Mouse (Mus musculus) midbrain, embryonic 14.5 days (tissue): ENCODE results near the gene Pde7b. TPM values are rescaled to one million over a fixed set of nuclear protein-coding genes. Genes with fewer than 3 reads are reported as not detected.

ENCODE experiments used
- ATAC-seq: fragments of 200-750 bp; cut with Nextera tagmentation; 2 replicates; pipeline ENCODE4 v1.8.0; 2017; ENCODE audit warnings: moderate number of reproducible peaks, moderate library complexity; ENCODE audit not compliant: low FRiP score, low TSS enrichment
- DNase-seq: peaks from one replicate; pipeline ENCODE4 v3.0.0-alpha.2; 2015
- H3K27ac ChIP-seq: fragments of 300-500 bp; sonication (generic); replicated peaks from 2 replicates; pipeline ENCODE4 v1.5.1; 2014; ENCODE audit warnings: mild to moderate bottlenecking, low read depth, low read length, moderate library complexity
- H3K27me3 ChIP-seq: fragments of 300-500 bp; sonication (generic); 2 replicates; pipeline ENCODE4 v1.6.1; 2014; ENCODE audit warnings: low read length, control low read depth, mixed read lengths; ENCODE audit not compliant: control insufficient read depth, insufficient read depth
- H3K36me3 ChIP-seq: fragments of 300-500 bp; sonication (generic); 2 replicates; pipeline ENCODE4 v1.6.1; 2014; ENCODE audit warnings: low read length, control low read depth; ENCODE audit not compliant: control insufficient read depth, insufficient read depth
- H3K4me1 ChIP-seq: fragments of 300-500 bp; sonication (generic); 2 replicates; pipeline ENCODE4 v1.6.1; 2014; ENCODE audit warnings: mild to moderate bottlenecking, antibody characterized with exemption, low read length, control low read depth; ENCODE audit not compliant: control insufficient read depth, insufficient read depth
- H3K4me2 ChIP-seq: fragments of 300-500 bp; sonication (generic); 2 replicates; pipeline ENCODE4 v1.6.1; 2014; ENCODE audit warnings: mild to moderate bottlenecking, low read length, moderate library complexity
- H3K4me3 ChIP-seq: fragments of 300-500 bp; sonication (generic); replicated peaks from 2 replicates; pipeline ENCODE4 v1.5.1; 2014; ENCODE audit warnings: low read depth, low read length
- H3K9ac ChIP-seq: fragments of 300-500 bp; sonication (generic); replicated peaks from 2 replicates; pipeline ENCODE4 v1.6.1; 2014; ENCODE audit warnings: mild to moderate bottlenecking, low read length, moderate library complexity
- H3K9me3 ChIP-seq: fragments of 300-500 bp; sonication (generic); 2 replicates; pipeline ENCODE4 v1.6.1; 2016; ENCODE audit warnings: low read length, control low read depth, mixed read lengths; ENCODE audit not compliant: control insufficient read depth
- WGBS: fragments of 180-500 bp; shearing (Covaris S2); extraction: QIAGEN DNeasy Blood & Tissue Kit; methylation state at CpG from one replicate; pipeline ENCODE4 v1.1.7; 2014; 5-methylcytosine and 5-hydroxymethylcytosine counted together
- polyA plus RNA-seq: library from polyadenylated mRNA; unstranded; fragments of >200 nt; fragmentation: Nextera tagmentation; extraction: Ambion mirVana; gene quantifications from 2 replicates; pipeline ENCODE4 v1.2.1, GENCODE M21; 2014

Pde7b gene
- polyA plus RNA-seq, 1 experiment from 2014 or later = 2.0 TPM

- H3K9ac ChIP-seq = no peak overlapping the region
- H3K4me1 ChIP-seq = no peaks in the 10 kb centered on the region
- no peaks in the 10 kb centered on the region for H3K27me3 ChIP-seq
- no peak overlapping the region for H3K4me2 ChIP-seq
- ATAC-seq (no peak), DNase-seq (no peak)
- WGBS = 92% methylated on average over 5 of the region's 5 CpGs
- H3K27ac ChIP-seq = no peak overlapping the region
- no peaks in the 10 kb centered on the region for H3K9me3 ChIP-seq
- no peak overlapping the region for H3K4me3 ChIP-seq
- H3K36me3 ChIP-seq = no peaks in the 10 kb centered on the region
These were observed 211.4 kb downstream of the Pde7b start for GRCm38 (mm10) chr10:20513461-20513860.

GRCm38 (mm10) chr10:20509819-20510218, 215.1 kb downstream of the Pde7b start:
- Histone ChIP-seq H3K9ac (no peak overlapping the region), H3K36me3 (no peaks in the 10 kb centered on the region), H3K27ac (no peak overlapping the region), H3K4me3 (no peak overlapping the region), H3K4me1 (no peaks in the 10 kb centered on the region), H3K27me3 (no peaks in the 10 kb centered on the region), H3K4me2 (no peak overlapping the region), H3K9me3 (no peaks in the 10 kb centered on the region)
- ATAC-seq = no peak
- WGBS = 88% methylated on average over 4 of the region's 4 CpGs
- no peak for DNase-seq

DNA sequence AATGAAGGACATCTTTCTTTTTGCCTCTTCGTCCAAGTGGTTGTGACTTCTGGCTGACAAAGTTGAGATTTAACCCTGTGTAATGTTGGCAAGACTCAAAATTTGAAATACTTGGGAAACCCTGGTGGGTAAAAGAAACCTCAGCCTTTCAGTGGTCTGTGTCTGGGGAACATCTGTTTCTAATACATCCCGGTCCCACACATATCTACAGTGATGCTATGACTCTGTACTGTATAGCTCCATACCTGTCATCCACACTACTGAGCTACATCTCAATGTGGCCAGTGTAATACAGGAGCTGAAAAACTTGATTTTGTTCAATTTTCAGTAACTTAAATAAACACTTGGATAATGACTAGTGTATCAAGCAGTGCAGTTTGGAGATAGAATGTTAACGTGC, 216.4 kb downstream of the Pde7b start:
- 90% methylated on average over 3 of the region's 3 CpGs for WGBS
- Histone ChIP-seq H3K36me3 (no peaks in the 10 kb centered on the region), H3K9me3 (no peaks in the 10 kb centered on the region)

DNA sequence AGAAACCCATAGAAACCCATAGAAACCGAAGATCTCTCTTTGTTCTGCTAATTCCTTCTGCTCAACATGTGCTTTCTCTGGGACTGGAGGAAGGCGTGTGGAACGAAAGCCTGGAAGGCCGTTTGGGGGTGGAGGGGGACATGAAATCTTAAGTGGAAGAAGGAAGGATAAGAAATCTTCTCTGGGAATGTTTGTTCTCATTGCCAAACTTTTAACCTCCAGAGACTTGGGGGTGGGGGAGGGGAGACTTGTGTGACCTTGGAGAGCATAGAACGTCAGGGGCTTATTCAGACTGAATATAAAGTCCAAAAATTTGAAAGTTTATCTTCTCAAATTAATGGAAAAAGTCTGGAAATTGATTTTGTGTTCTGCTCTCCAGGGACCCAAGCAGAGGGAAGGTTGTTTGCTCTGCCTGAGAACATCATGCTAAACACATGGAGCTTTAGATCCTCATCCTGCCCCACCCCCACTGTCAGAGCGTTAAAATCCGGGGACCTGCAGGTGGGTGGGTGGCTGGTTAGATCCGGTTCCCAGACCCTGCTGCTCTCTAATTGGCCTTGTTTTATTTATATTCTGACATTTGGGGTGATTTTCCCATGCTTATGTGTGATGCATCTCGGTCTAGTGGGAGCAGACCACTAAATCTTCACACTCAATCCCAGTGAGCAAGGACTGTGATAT, 217.0 kb downstream of the Pde7b start:
- DNase-seq (no peak), ATAC-seq (no peak)
- Histone ChIP-seq H3K9ac (no peak overlapping the region), H3K27me3 (no peaks in the 10 kb centered on the region), H3K4me3 (no peak overlapping the region), H3K36me3 (no peaks in the 10 kb centered on the region), H3K4me2 (no peak overlapping the region), H3K27ac (no peak overlapping the region), H3K9me3 (no peaks in the 10 kb centered on the region), H3K4me1 (no peaks in the 10 kb centered on the region)
- WGBS = 74% methylated on average over 9 of the region's 9 CpGs

More for the DNA sequence above, 216.4 kb downstream of the Pde7b start:
- Histone ChIP-seq H3K27me3 (no peaks in the 10 kb centered on the region), H3K4me1 (no peaks in the 10 kb centered on the region), H3K4me3 (no peak overlapping the region), H3K4me2 (no peak overlapping the region), H3K27ac (no peak overlapping the region), H3K9ac (no peak overlapping the region)
- DNase-seq (no peak), ATAC-seq (no peak)

- no peak overlapping the region for H3K9ac ChIP-seq
- H3K27ac ChIP-seq = no peak overlapping the region
- no peak for DNase-seq
- H3K36me3 ChIP-seq = no peaks in the 10 kb centered on the region
- H3K4me3 ChIP-seq = no peak overlapping the region
- WGBS = 98% methylated on average over 2 of the region's 2 CpGs
- no peak for ATAC-seq
- no peaks in the 10 kb centered on the region for H3K4me1 ChIP-seq
- H3K9me3 ChIP-seq = no peaks in the 10 kb centered on the region
- H3K4me2 ChIP-seq = no peak overlapping the region
- H3K27me3 ChIP-seq = no peaks in the 10 kb centered on the region
These were observed 217.8 kb downstream of the Pde7b start for GRCm38 (mm10) chr10:20507069-20507468.

DNA sequence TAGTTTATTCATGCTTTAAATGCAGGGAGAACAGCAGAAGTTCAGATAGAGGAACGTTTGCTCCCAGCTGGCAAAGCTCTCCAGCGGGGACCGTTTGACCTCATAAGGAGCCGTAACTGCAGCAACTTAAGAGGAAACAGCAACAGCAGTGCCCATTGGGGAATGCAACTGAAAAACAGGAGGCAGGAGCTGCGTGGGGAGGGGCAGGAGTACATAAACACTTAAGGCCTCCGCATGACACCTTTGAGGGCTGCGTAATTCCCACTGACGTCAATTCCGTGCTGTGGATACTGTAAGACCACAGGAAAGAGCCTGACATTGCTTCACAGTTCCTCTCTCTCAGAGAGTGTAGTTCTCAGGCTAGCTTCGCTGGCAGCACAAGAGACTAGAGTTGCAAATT, 219.4 kb downstream of the Pde7b start:
- ATAC-seq (no peak), DNase-seq (no peak)
- Histone ChIP-seq H3K9ac (no peak overlapping the region), H3K4me3 (no peak overlapping the region), H3K27ac (no peak overlapping the region), H3K9me3 (no peaks in the 10 kb centered on the region), H3K4me1 (no peaks in the 10 kb centered on the region), H3K36me3 (no peaks in the 10 kb centered on the region), H3K27me3 (no peaks in the 10 kb centered on the region), H3K4me2 (no peak overlapping the region)
- WGBS = 83% methylated on average over 10 of the region's 10 CpGs

DNA sequence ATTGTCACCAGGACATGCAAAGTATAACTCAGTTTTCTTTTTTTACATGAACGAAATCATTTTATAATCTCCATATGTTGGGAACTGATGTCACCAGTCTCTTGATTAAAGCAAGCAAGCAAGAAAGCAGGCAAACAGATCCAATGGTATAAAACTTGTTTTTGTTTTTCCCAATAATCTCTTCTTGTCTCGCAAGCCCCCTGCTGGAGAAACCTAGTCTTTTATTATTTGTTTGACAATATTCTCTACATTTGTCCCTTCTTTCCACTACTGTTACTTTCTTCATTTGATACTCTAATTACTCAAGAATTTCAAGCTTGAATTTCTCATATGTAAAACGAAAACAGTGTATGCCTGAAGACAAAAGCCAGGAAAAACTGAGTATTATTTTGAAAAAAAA, 220.1 kb downstream of the Pde7b start:
- Histone ChIP-seq H3K27me3 (no peaks in the 10 kb centered on the region), H3K36me3 (no peaks in the 10 kb centered on the region), H3K9ac (no peak overlapping the region), H3K9me3 (no peaks in the 10 kb centered on the region), H3K4me3 (no peak overlapping the region), H3K27ac (no peak overlapping the region), H3K4me2 (no peak overlapping the region), H3K4me1 (no peaks in the 10 kb centered on the region)
- 92% methylated on average over 3 of the region's 3 CpGs for WGBS
- ATAC-seq = no peak
- no peak for DNase-seq

GRCm38 (mm10) chr10:20503265-20504025, 221.4 kb downstream of the Pde7b start:
- WGBS = 95% methylated on average over 17 of the region's 17 CpGs
- Histone ChIP-seq H3K4me2 (no peak overlapping the region), H3K36me3 (no peaks in the 10 kb centered on the region), H3K27me3 (no peaks in the 10 kb centered on the region), H3K9me3 (no peaks in the 10 kb centered on the region), H3K4me3 (no peak overlapping the region), H3K4me1 (no peaks in the 10 kb centered on the region), H3K9ac (no peak overlapping the region), H3K27ac (no peak overlapping the region)
- no peak for ATAC-seq
- no peak for DNase-seq

GRCm38 (mm10) chr10:20501221-20501620, 223.7 kb downstream of the Pde7b start:
- ATAC-seq = no peak
- WGBS = 85% methylated on average over 6 of the region's 6 CpGs
- no peaks in the 10 kb centered on the region for H3K27me3 ChIP-seq
- no peak overlapping the region for H3K9ac ChIP-seq
- no peak overlapping the region for H3K4me2 ChIP-seq
- H3K9me3 ChIP-seq = no peaks in the 10 kb centered on the region
- no peak for DNase-seq
- no peaks in the 10 kb centered on the region for H3K4me1 ChIP-seq
- H3K4me3 ChIP-seq = no peak overlapping the region
- H3K27ac ChIP-seq = no peak overlapping the region
- no peaks in the 10 kb centered on the region for H3K36me3 ChIP-seq
